Mouse (Mus musculus): ENCODE measurements around the gene Alyref2. TPM values are rescaled to one million over a fixed set of nuclear protein-coding genes. Genes with fewer than 3 reads are reported as not detected.
A peak's percentile ranks its signal among the peaks of the same experiment; 100 is the strongest.

Alyref2 gene
- polyA plus RNA-seq, 1 experiment from 2014 or later: 30.9 TPM

GRCm38 (mm10) chr1:171502388-171503249 lies 659 bp upstream of the Alyref2 start:
- Histone ChIP-seq H3K4me3 (peak overlapping the region; percentile 72), H3K27me3 (no peaks in the 10 kb centered on the region), H3K27ac (replicated peaks) (peak overlapping the region; percentile 98), H3K36me3 (no peaks in the 10 kb centered on the region), H3K4me1 (replicated peaks) (peaks cover 21% of the 10 kb centered on the region), H3K9ac (peak overlapping the region; percentile 70; the same call in 1 of the 2 replicates), H3K9me3 (no peaks in the 10 kb centered on the region), H3K4me2 (peak overlapping the region; percentile 84)
- WGBS: under 1% methylated on average over 14 of the region's 14 CpGs
- ATAC-seq (ENCODE audit: low FRiP score, low read depth): peak; percentile 89

GRCm38 (mm10) chr1:171503592-171504291 lies 464 bp downstream of the Alyref2 start:
- H3K27ac ChIP-seq (replicated peaks): peak overlapping the region; percentile 98
- H3K27me3 ChIP-seq: no peaks in the 10 kb centered on the region
- no peaks in the 10 kb centered on the region for H3K36me3 ChIP-seq
- H3K4me3 ChIP-seq: peak overlapping the region; percentile 72
- H3K9ac ChIP-seq: peak overlapping the region; percentile 70
- WGBS: under 1% methylated on average over 53 of the region's 53 CpGs
- peaks cover 21% of the 10 kb centered on the region for H3K4me1 ChIP-seq (replicated peaks)
- ATAC-seq (ENCODE audit: low FRiP score, low read depth): peak; percentile 62
- H3K4me2 ChIP-seq: peak overlapping the region; percentile 84
- no peaks in the 10 kb centered on the region for H3K9me3 ChIP-seq

GRCm38 (mm10) chr1:171504586-171504985 lies 1.3 kb downstream of the Alyref2 start:
- 58% methylated on average over 4 of the region's 4 CpGs for WGBS
- Histone ChIP-seq H3K4me3 (peak overlapping the region; percentile 72), H3K4me1 (replicated peaks) (peaks cover 21% of the 10 kb centered on the region), H3K27ac (replicated peaks) (0 out of 2 replicates have a peak overlapping the region, but pooled peaks have one; percentile 23), H3K4me2 (peak overlapping the region; percentile 84), H3K36me3 (no peaks in the 10 kb centered on the region), H3K9me3 (no peaks in the 10 kb centered on the region), H3K9ac (0 out of 2 replicates have a peak overlapping the region, but pooled peaks have one; percentile 8), H3K27me3 (no peaks in the 10 kb centered on the region)
- no peak for ATAC-seq (ENCODE audit: low FRiP score, low read depth)

DNA sequence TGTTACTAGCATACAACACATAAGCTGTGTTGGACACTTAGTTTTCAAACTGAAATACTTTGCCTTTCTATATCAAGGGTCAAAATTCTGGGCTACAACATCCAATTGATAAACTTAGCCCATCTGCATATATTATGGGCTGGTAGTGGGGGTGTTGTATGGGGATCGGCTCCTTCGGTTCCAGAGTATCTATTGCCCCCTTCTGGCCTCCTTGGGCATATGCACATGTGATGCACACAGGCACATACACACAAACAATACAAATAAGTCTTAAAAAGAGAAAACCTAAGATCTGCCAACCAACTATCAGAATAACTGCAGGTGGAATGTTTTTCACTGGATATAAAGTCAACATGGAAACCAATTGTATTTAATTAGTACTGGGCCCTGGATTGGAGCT lies 10.0 kb downstream of the Alyref2 start:
- Histone ChIP-seq H3K4me1 (replicated peaks) (no peaks in the 10 kb centered on the region), H3K36me3 (no peaks in the 10 kb centered on the region), H3K27ac (replicated peaks) (no peak overlapping the region), H3K4me3 (no peak overlapping the region), H3K27me3 (no peaks in the 10 kb centered on the region), H3K9me3 (no peaks in the 10 kb centered on the region), H3K4me2 (no peak overlapping the region), H3K9ac (no peak overlapping the region)
- WGBS: 93% methylated on average over 2 of the region's 2 CpGs
- ATAC-seq (ENCODE audit: low FRiP score, low read depth): no peak

- Histone ChIP-seq H3K27me3 (no peaks in the 10 kb centered on the region), H3K4me3 (no peak overlapping the region), H3K9ac (no peak overlapping the region), H3K27ac (replicated peaks) (no peak overlapping the region), H3K36me3 (no peaks in the 10 kb centered on the region), H3K4me1 (replicated peaks) (no peaks in the 10 kb centered on the region), H3K4me2 (no peak overlapping the region), H3K9me3 (no peaks in the 10 kb centered on the region)
- no peak for ATAC-seq (ENCODE audit: low FRiP score, low read depth)
- 95% methylated on average over 1 of the region's 1 CpGs for WGBS
These were observed 10.5 kb downstream of the Alyref2 start for GRCm38 (mm10) chr1:171513760-171514159.

DNA sequence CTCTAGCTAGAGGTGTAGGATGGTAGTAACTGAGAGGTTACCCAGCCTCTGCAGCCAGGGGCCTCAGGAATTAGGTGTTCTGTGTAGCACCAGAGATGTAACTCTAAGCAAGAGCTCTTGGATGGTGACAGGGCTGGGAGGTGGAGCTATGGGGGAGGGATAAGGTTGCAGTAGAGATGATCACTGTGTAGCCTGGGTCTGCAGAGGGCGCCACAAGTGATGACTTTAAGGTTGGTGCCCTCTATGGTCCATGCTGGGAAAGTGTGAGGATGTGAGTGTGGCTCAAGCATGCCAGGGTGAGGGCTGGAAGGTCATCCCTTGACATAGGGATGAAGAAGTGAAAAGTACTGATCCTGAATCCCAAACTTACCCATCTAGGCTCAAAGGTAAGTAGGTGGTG lies 11.8 kb downstream of the Alyref2 start:
- 14% methylated on average over 1 of the region's 1 CpGs for WGBS
- no peak for ATAC-seq (ENCODE audit: low FRiP score, low read depth)

GRCm38 (mm10) chr1:171515557-171515956 lies 12.3 kb downstream of the Alyref2 start:
- H3K9me3 ChIP-seq: no peaks in the 10 kb centered on the region
- no peak overlapping the region for H3K9ac ChIP-seq
- no peaks in the 10 kb centered on the region for H3K4me1 ChIP-seq (replicated peaks)
- H3K27me3 ChIP-seq: no peaks in the 10 kb centered on the region
- H3K4me2 ChIP-seq: no peak overlapping the region
- H3K4me3 ChIP-seq: no peak overlapping the region
- no peak overlapping the region for H3K27ac ChIP-seq (replicated peaks)
- 94% methylated on average over 4 of the region's 4 CpGs for WGBS
- H3K36me3 ChIP-seq: no peaks in the 10 kb centered on the region
- no peak for ATAC-seq (ENCODE audit: low FRiP score, low read depth)

More for the DNA sequence above, 11.8 kb downstream of the Alyref2 start:
- Histone ChIP-seq H3K27ac (replicated peaks) (no peak overlapping the region), H3K9ac (no peak overlapping the region), H3K9me3 (no peaks in the 10 kb centered on the region), H3K27me3 (no peaks in the 10 kb centered on the region), H3K4me3 (no peak overlapping the region), H3K4me1 (replicated peaks) (no peaks in the 10 kb centered on the region), H3K4me2 (no peak overlapping the region), H3K36me3 (no peaks in the 10 kb centered on the region)

DNA sequence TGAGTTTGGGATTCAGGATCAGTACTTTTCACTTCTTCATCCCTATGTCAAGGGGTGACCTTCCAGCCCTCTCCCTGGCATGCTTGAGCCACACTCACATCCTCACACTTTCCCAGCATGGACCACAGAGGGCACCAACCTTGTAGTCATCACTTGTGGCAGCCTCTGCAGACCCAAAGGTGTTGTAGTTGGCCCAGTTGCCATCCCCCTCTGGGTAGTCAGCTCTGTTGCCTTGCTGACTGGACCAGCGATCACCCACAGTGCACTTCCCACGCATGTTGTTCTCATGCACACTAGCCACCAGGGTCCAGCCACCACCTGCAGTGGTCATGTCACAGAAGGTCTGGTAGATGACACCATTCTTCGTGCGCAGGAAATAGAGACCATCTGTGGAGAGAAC lies 28.1 kb downstream of the Alyref2 start:
- no peak for ATAC-seq (ENCODE audit: low FRiP score, low read depth)
- H3K27me3 ChIP-seq: no peaks in the 10 kb centered on the region
- H3K4me2 ChIP-seq: no peak overlapping the region
- no peak overlapping the region for H3K27ac ChIP-seq (replicated peaks)
- no peaks in the 10 kb centered on the region for H3K9me3 ChIP-seq
- no peak overlapping the region for H3K4me3 ChIP-seq
- H3K4me1 ChIP-seq (replicated peaks): no peaks in the 10 kb centered on the region
- H3K9ac ChIP-seq: no peak overlapping the region
- 95% methylated on average over 4 of the region's 4 CpGs for WGBS
- no peaks in the 10 kb centered on the region for H3K36me3 ChIP-seq

GRCm38 (mm10) chr1:171532830-171533229 lies 29.6 kb downstream of the Alyref2 start:
- H3K27ac ChIP-seq (replicated peaks): no peak overlapping the region
- no peak for ATAC-seq (ENCODE audit: low FRiP score, low read depth)
- H3K27me3 ChIP-seq: no peaks in the 10 kb centered on the region
- H3K9ac ChIP-seq: no peak overlapping the region
- 74% methylated on average over 2 of the region's 2 CpGs for WGBS
- H3K4me3 ChIP-seq: no peak overlapping the region
- no peak overlapping the region for H3K4me2 ChIP-seq
- H3K4me1 ChIP-seq (replicated peaks): no peaks in the 10 kb centered on the region
- no peaks in the 10 kb centered on the region for H3K9me3 ChIP-seq
- no peaks in the 10 kb centered on the region for H3K36me3 ChIP-seq

DNA sequence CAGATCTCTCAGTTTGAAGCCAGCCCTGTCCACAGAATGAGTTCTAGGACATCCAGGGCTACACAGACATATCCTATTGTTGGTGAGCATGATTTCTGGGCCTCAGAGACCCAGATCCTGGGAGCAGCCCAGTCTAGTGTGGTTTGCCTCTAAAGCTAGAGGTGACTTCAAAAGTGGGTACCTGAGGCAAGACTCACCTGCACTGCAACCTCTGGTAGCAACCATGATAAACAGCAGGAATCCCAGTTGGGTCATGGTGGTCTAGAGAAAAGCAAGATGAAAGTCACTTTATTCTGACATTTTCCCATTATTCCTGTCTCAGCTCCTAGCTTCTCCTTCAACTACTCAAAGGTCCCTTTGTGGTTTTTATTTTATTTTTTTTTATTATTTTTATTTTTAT lies 31.3 kb downstream of the Alyref2 start:
- Histone ChIP-seq H3K4me2 (no peak overlapping the region), H3K27me3 (no peaks in the 10 kb centered on the region), H3K36me3 (no peaks in the 10 kb centered on the region), H3K4me1 (replicated peaks) (no peaks in the 10 kb centered on the region), H3K9me3 (no peaks in the 10 kb centered on the region), H3K9ac (no peak overlapping the region), H3K4me3 (no peak overlapping the region), H3K27ac (replicated peaks) (no peak overlapping the region)
- no peak for ATAC-seq (ENCODE audit: low FRiP score, low read depth)

- ATAC-seq (ENCODE audit: low FRiP score, low read depth): no peak
- H3K4me1 ChIP-seq (replicated peaks): no peaks in the 10 kb centered on the region
- H3K4me3 ChIP-seq: no peak within 1 kb of the TSS
- no peaks in the 10 kb centered on the region for H3K9me3 ChIP-seq
- no peak within 1 kb of the TSS for H3K4me2 ChIP-seq
- no peaks in the 10 kb centered on the region for H3K27me3 ChIP-seq
- H3K9ac ChIP-seq: no peak within 1 kb of the TSS
- 91% methylated on average over 1 of the region's 1 CpGs for WGBS
- H3K27ac ChIP-seq (replicated peaks): no peak within 1 kb of the TSS
- no peaks in the 10 kb centered on the region for H3K36me3 ChIP-seq
These were observed 31.9 kb downstream of the Alyref2 start, which contains the start of gene Itln1 for GRCm38 (mm10) chr1:171535194-171535593. Gene Itln1 (minus strand): TSS chr1:171535294.

- 87% methylated on average over 1 of the region's 1 CpGs for WGBS
These were observed 37.4 kb downstream of the Alyref2 start for GRCm38 (mm10) chr1:171540694-171541093.

More at GRCm38 (mm10) chr1:171540694-171541093, 37.4 kb downstream of the Alyref2 start:
- Histone ChIP-seq H3K9ac (no peak overlapping the region), H3K27me3 (no peaks in the 10 kb centered on the region), H3K4me2 (no peak overlapping the region), H3K4me3 (no peak overlapping the region), H3K4me1 (replicated peaks) (no peaks in the 10 kb centered on the region), H3K36me3 (no peaks in the 10 kb centered on the region), H3K9me3 (no peaks in the 10 kb centered on the region), H3K27ac (replicated peaks) (no peak overlapping the region)
- ATAC-seq (ENCODE audit: low FRiP score, low read depth): no peak
